Mouse (Mus musculus) embryonic facial prominence, embryonic 11.5 days (tissue): ENCODE measurements at regions not wholly inside any gene's neighbourhood (a gene's known extent, or its start where the extent isn't known, plus 50 kb on each side); places are given as distances from the start of the nearest gene placed in this dataset.

ENCODE experiments used
- ATAC-seq: fragments of 200-750 bp; cut with Nextera tagmentation; replicated peaks from 2 replicates; pipeline ENCODE4 v1.8.0; 2017; ENCODE audit warnings: low read depth; ENCODE audit not compliant: insufficient number of reproducible peaks, low FRiP score, low TSS enrichment
- DNase-seq: peaks from one replicate; pipeline ENCODE4 v3.0.0-alpha.2; 2015; ENCODE audit warnings: low spot score
- H3K27ac ChIP-seq: fragments of 300-500 bp; sonication (generic); replicated peaks from 2 replicates; pipeline ENCODE4 v1.5.1; 2014; ENCODE audit warnings: mild to moderate bottlenecking, low read depth, low read length, control low read depth
- H3K27me3 ChIP-seq: fragments of 300-500 bp; sonication (generic); 2 replicates; pipeline ENCODE4 v1.6.1; 2014; ENCODE audit warnings: mild to moderate bottlenecking, low read length, moderate library complexity, mixed read lengths; ENCODE audit not compliant: control insufficient read depth, insufficient read depth
- H3K36me3 ChIP-seq: fragments of 300-500 bp; sonication (generic); replicated peaks from 2 replicates; pipeline ENCODE4 v1.6.1; 2014; ENCODE audit warnings: low read depth, mild to moderate bottlenecking, low read length, moderate library complexity, mixed read lengths; ENCODE audit not compliant: control insufficient read depth, insufficient read depth
- H3K4me1 ChIP-seq: fragments of 300-500 bp; sonication (generic); 2 replicates; pipeline ENCODE4 v1.6.1; 2014; ENCODE audit warnings: low read length, mixed read lengths; ENCODE audit not compliant: control insufficient read depth, insufficient read depth
- H3K4me2 ChIP-seq: fragments of 300-500 bp; sonication (generic); 2 replicates; pipeline ENCODE4 v1.6.1; 2014; ENCODE audit warnings: low read depth, mild to moderate bottlenecking, control low read depth, low read length, moderate library complexity
- H3K4me3 ChIP-seq: fragments of 300-500 bp; sonication (generic); 2 replicates; pipeline ENCODE4 v1.5.1; 2014; ENCODE audit warnings: low read depth, low read length, control low read depth
- H3K9ac ChIP-seq: fragments of 300-500 bp; sonication (generic); replicated peaks from 2 replicates; pipeline ENCODE4 v1.6.1; 2014; ENCODE audit warnings: mild to moderate bottlenecking, control low read depth, low read length
- H3K9me3 ChIP-seq: fragments of 300-500 bp; sonication (generic); replicated peaks from 2 replicates; pipeline ENCODE4 v1.6.1; 2016; ENCODE audit warnings: mild to moderate bottlenecking, low read length, inconsistent platforms, mixed read lengths; ENCODE audit not compliant: control insufficient read depth
- WGBS: fragments of 180-500 bp; shearing (Covaris S2); extraction: QIAGEN DNeasy Blood & Tissue Kit; methylation state at CpG from one replicate; pipeline ENCODE4 v1.1.7; 2014; 5-methylcytosine and 5-hydroxymethylcytosine counted together

DNA sequence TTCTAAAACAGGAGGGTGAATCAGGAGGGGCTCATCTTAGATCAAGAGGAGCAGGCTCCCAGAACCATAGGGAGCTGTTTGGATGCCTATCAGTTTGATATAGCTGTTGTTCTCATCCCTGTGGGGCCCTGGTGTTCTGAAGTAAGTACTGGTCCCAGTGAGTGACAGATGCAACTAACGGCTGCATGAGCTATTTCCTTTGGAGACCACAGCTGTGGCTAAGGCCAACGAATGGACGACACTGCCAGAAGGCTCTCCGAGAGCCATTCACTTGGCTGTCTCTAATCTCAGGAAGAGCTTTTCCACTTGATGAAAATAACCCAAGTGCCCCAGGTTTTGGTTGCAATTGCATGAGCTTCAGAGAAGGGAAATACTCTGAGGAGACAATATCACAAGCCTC is 386.8 kb downstream of the Bcl11a start:
- 66% methylated on average over 4 of the region's 4 CpGs for WGBS
- Histone ChIP-seq H3K4me2 (no peak overlapping the region), H3K36me3 (no peaks in the 10 kb centered on the region), H3K4me3 (no peak overlapping the region), H3K27ac (no peak overlapping the region), H3K27me3 (no peaks in the 10 kb centered on the region), H3K9ac (no peak overlapping the region), H3K4me1 (no peaks in the 10 kb centered on the region), H3K9me3 (no peaks in the 10 kb centered on the region)
- ATAC-seq (no peak), DNase-seq (no peak)

DNA sequence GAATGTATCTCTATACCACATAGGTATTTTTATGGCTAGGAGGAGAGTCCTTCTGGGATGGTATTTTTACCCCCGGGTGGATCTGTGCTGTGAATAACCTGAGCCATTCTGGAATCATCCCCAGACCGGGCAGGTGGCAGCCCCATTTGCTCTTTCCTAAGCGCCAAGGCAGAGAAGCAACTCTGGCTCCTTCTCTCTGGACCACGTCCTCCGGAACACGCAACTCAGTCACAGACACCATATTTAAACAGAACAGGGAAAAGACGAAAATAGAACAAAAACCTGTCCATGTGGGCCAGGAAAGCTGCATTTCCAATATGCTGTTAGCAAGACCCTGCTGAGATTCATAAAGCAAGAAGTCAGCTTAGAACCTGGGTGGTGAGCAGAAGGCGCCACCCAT is 389.6 kb downstream of the Bcl11a start:
- no peak overlapping the region for H3K9ac ChIP-seq
- no peak overlapping the region for H3K4me2 ChIP-seq
- no peak for DNase-seq
- H3K27me3 ChIP-seq: no peaks in the 10 kb centered on the region
- no peak for ATAC-seq
- no peaks in the 10 kb centered on the region for H3K9me3 ChIP-seq
- 92% methylated on average over 8 of the region's 8 CpGs for WGBS
- H3K36me3 ChIP-seq: no peaks in the 10 kb centered on the region
- H3K4me1 ChIP-seq: no peaks in the 10 kb centered on the region
- no peak overlapping the region for H3K27ac ChIP-seq
- H3K4me3 ChIP-seq: no peak overlapping the region

DNA sequence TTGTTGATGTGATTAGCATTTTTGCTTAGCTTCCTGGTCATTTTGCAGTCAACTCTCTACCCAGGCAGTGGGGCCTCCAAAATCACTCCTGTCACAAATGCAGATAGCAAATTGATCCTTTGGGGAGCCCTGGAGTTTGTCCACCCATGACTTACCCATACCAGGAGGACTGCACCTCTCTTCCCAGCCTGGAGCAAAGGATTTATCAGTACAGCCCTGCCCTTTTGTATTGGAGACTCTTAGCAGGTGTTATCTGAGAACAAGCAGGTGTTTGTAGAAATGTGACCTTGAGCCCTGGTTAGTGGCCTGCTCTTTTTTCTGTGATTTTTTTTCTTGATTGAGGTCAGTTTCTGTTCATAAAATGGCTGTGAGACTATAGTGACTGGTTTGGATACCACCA is 392.6 kb downstream of the Bcl11a start:
- no peaks in the 10 kb centered on the region for H3K9me3 ChIP-seq
- ATAC-seq (no peak), DNase-seq (no peak)
- no peaks in the 10 kb centered on the region for H3K36me3 ChIP-seq
- H3K4me2 ChIP-seq: no peak overlapping the region
- H3K4me3 ChIP-seq: no peak overlapping the region
- no peak overlapping the region for H3K9ac ChIP-seq
- H3K27me3 ChIP-seq: no peaks in the 10 kb centered on the region
- H3K4me1 ChIP-seq: no peaks in the 10 kb centered on the region
- H3K27ac ChIP-seq: no peak overlapping the region

GRCm38 (mm10) chr11:24472617-24473367 is 394.9 kb downstream of the Bcl11a start:
- Histone ChIP-seq H3K27me3 (no peaks in the 10 kb centered on the region), H3K9ac (no peak overlapping the region), H3K9me3 (no peaks in the 10 kb centered on the region), H3K36me3 (no peaks in the 10 kb centered on the region), H3K4me3 (no peak overlapping the region), H3K27ac (no peak overlapping the region), H3K4me2 (no peak overlapping the region), H3K4me1 (no peaks in the 10 kb centered on the region)
- WGBS: 69% methylated on average over 8 of the region's 8 CpGs
- ATAC-seq: peak; percentile 73
- DNase-seq: peak; percentile 67

GRCm38 (mm10) chr11:24473368-24474010 is 395.6 kb downstream of the Bcl11a start:
- Histone ChIP-seq H3K4me3 (no peak overlapping the region), H3K9ac (no peak overlapping the region), H3K9me3 (no peaks in the 10 kb centered on the region), H3K4me2 (no peak overlapping the region), H3K36me3 (no peaks in the 10 kb centered on the region), H3K27ac (no peak overlapping the region), H3K27me3 (no peaks in the 10 kb centered on the region), H3K4me1 (no peaks in the 10 kb centered on the region)
- WGBS: 55% methylated on average over 7 of the region's 7 CpGs
- DNase-seq (peak; percentile 18), ATAC-seq (no peak)

DNA sequence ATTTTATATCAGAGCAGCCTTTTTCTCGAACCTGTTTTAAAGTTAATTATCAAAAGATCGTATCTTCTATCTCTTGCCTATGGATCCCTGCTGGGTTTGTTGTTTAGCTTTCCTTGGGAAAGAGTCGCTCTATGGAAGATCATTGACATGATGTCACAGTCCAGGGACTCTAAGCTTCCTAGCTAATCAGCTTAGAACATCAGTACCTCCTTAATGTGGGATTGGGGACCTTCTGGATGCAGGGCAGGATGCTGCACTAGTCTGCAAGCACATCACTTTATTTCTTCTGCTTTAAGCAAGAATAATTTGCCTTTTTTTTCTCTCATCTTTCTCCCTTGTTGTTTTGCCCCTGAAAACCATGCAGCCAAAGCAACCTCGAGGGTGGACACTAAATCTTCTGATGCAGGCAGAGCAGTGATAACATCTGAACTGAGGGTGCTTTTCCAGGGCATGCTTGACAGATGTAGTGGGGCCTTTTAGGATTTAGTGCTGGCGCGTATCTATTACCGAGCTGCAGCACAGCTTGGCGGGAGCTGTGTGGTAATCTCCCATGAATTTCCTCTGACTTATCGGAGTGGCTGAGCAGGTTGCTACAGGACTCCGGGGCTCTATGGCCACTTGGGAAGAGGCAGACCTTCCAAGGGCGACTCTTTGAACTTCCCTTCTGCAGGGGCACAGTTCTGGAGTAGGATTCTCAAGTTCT is 425.0 kb downstream of the Bcl11a start:
- Histone ChIP-seq H3K4me1 (no peaks in the 10 kb centered on the region), H3K36me3 (no peaks in the 10 kb centered on the region), H3K27me3 (no peaks in the 10 kb centered on the region), H3K9ac (no peak overlapping the region), H3K4me3 (no peak overlapping the region), H3K4me2 (no peak overlapping the region), H3K27ac (no peak overlapping the region), H3K9me3 (no peaks in the 10 kb centered on the region)
- DNase-seq (no peak), ATAC-seq (no peak)
- WGBS: 52% methylated on average over 11 of the region's 11 CpGs

GRCm38 (mm10) chr11:24515568-24515967 is 437.7 kb downstream of the Bcl11a start:
- ATAC-seq (no peak), DNase-seq (no peak)
- Histone ChIP-seq H3K27me3 (no peaks in the 10 kb centered on the region), H3K9me3 (no peaks in the 10 kb centered on the region), H3K4me1 (no peaks in the 10 kb centered on the region), H3K4me3 (no peak overlapping the region), H3K4me2 (no peak overlapping the region), H3K36me3 (no peaks in the 10 kb centered on the region), H3K27ac (no peak overlapping the region), H3K9ac (no peak overlapping the region)

GRCm38 (mm10) chr11:24535462-24535861 is 457.6 kb downstream of the Bcl11a start:
- 57% methylated on average over 7 of the region's 7 CpGs for WGBS
- Histone ChIP-seq H3K9me3 (no peaks in the 10 kb centered on the region), H3K27ac (no peak overlapping the region), H3K4me1 (no peaks in the 10 kb centered on the region), H3K4me3 (no peak overlapping the region), H3K4me2 (no peak overlapping the region), H3K36me3 (no peaks in the 10 kb centered on the region), H3K27me3 (no peaks in the 10 kb centered on the region), H3K9ac (no peak overlapping the region)
- ATAC-seq: no peak
- no peak for DNase-seq
